Mouse (Mus musculus) intestine, embryonic 14.5 days (tissue): Measurements from ENCODE around the gene Gemin8. TPM values are rescaled to one million over a fixed set of nuclear protein-coding genes. Genes with fewer than 3 reads are reported as not detected.

Experiments used
- ATAC-seq: fragments of 200-750 bp; cut with Nextera tagmentation; replicated peaks from 2 replicates; pipeline ENCODE4 v1.8.0; 2017; ENCODE audit warnings: low read depth, moderate number of reproducible peaks, moderate TSS enrichment, moderate library complexity; ENCODE audit not compliant: low FRiP score, low TSS enrichment
- DNase-seq: peaks from one replicate; pipeline ENCODE4 v3.0.0-alpha.2; 2018; ENCODE audit warnings: low spot score
- H3K27ac ChIP-seq: fragments of 300-500 bp; sonication (generic); 2 replicates; pipeline ENCODE4 v1.5.1; 2014; ENCODE audit warnings: low read depth, mild to moderate bottlenecking, control low read depth
- H3K27me3 ChIP-seq: fragments of 300-500 bp; sonication (generic); replicated peaks from 2 replicates; pipeline ENCODE4 v1.6.1; 2014; ENCODE audit warnings: low read length, control low read depth; ENCODE audit not compliant: control insufficient read depth, insufficient read depth
- H3K36me3 ChIP-seq: fragments of 300-500 bp; sonication (generic); 2 replicates; pipeline ENCODE4 v1.6.1; 2014; ENCODE audit warnings: low read length, control low read depth; ENCODE audit not compliant: control insufficient read depth, insufficient read depth
- H3K4me1 ChIP-seq: fragments of 300-500 bp; sonication (generic); replicated peaks from 2 replicates; pipeline ENCODE4 v1.6.1; 2014; ENCODE audit warnings: low read length, control low read depth, mixed read lengths; ENCODE audit not compliant: control insufficient read depth, insufficient read depth
- H3K4me2 ChIP-seq: fragments of 300-500 bp; sonication (generic); 2 replicates; pipeline ENCODE4 v1.6.1; 2014; ENCODE audit warnings: low read length
- H3K4me3 ChIP-seq: fragments of 300-500 bp; sonication (generic); 2 replicates; pipeline ENCODE4 v1.5.1; 2014; ENCODE audit warnings: low read depth, low read length, control low read depth, mixed read lengths
- H3K9ac ChIP-seq: fragments of 300-500 bp; sonication (generic); 2 replicates; pipeline ENCODE4 v1.6.1; 2014; ENCODE audit warnings: mild to moderate bottlenecking, low read length
- H3K9me3 ChIP-seq: fragments of 300-500 bp; sonication (generic); 2 replicates; pipeline ENCODE4 v1.6.1; 2016; ENCODE audit warnings: low read length, control low read depth; ENCODE audit not compliant: control insufficient read depth
- WGBS: fragments of 180-500 bp; shearing (Covaris S2); extraction: QIAGEN DNeasy Blood & Tissue Kit; methylation state at CpG from one replicate; pipeline ENCODE4 v1.1.7; 2014; 5-methylcytosine and 5-hydroxymethylcytosine counted together
- polyA plus RNA-seq: library from polyadenylated mRNA; unstranded; fragments of >200 nt; fragmentation: Nextera tagmentation; extraction: Ambion mirVana; gene quantifications from 2 replicates; pipeline ENCODE4 v1.2.1, GENCODE M21; 2014

Gemin8 gene
- polyA plus RNA-seq, 1 experiment from 2014 or later: 14.2 TPM

- no peak overlapping the region for H3K4me3 ChIP-seq
- DNase-seq (no peak), ATAC-seq (no peak)
Observed at GRCm38 (mm10) chrX:166216248-166216647, 46.0 kb downstream of the Gemin8 start.

DNA sequence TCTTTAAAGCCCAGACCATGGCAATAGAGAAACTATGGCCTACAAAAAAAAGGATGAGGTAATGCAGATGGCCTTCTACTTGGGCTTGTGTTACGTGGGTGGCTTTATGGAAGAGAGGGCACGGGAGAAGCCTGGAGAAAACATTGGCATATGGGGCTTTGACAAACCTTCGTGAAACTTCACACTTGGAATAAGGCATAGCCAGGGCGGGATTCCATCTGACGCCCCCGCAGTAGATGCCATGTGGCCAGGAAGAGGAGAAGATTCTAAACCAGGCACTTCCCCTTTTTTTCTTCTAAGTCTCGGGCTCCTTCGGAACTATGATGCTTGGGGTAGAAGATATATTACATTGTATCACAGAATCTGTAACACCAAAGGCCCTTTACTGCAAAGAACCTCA is 46.5 kb downstream of the Gemin8 start:
- ATAC-seq (no peak), DNase-seq (no peak)
- Histone ChIP-seq H3K4me3 (no peak overlapping the region), H3K9ac (no peak overlapping the region), H3K4me2 (no peak overlapping the region), H3K27ac (no peak overlapping the region), H3K36me3 (no peaks in the 10 kb centered on the region), H3K9me3 (no peaks in the 10 kb centered on the region), H3K4me1 (no peaks in the 10 kb centered on the region), H3K27me3 (0 out of 2 replicates have a peak, but pooled peaks cover 3% of the 10 kb centered on the region)
- WGBS: 87% methylated on average over 8 of the region's 8 CpGs

More at GRCm38 (mm10) chrX:166216248-166216647, 46.0 kb downstream of the Gemin8 start:
- Histone ChIP-seq H3K4me2 (no peak overlapping the region), H3K27me3 (0 out of 2 replicates have a peak, but pooled peaks cover 3% of the 10 kb centered on the region), H3K9me3 (no peaks in the 10 kb centered on the region), H3K36me3 (no peaks in the 10 kb centered on the region), H3K4me1 (no peaks in the 10 kb centered on the region), H3K27ac (no peak overlapping the region), H3K9ac (no peak overlapping the region)
- WGBS: 78% methylated on average over 6 of the region's 6 CpGs

DNA sequence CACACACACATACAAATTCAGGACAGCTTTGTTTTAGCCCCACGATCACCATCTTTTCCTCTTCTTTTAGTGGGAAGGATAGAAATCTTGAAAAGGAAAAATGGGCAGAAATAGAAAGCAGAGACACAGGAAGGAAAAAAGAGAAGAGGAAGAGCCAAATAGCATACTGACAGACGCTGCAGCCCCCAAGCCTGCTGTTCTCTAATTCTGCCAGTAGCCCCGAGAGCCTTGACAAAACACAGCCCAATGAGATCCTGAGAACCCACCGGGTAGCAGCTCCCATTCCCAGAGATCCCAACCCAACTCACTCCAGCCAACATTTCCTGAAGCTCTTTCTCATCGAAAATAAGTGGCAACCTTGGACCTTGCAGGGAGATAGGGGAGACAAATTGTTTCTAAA is 49.1 kb downstream of the Gemin8 start:
- no peak overlapping the region for H3K9ac ChIP-seq
- H3K9me3 ChIP-seq: no peaks in the 10 kb centered on the region
- WGBS: 39% methylated on average over 5 of the region's 5 CpGs
- 0 out of 2 replicates have a peak, but pooled peaks cover 3% of the 10 kb centered on the region for H3K27me3 ChIP-seq
- H3K4me1 ChIP-seq: no peaks in the 10 kb centered on the region
- H3K4me3 ChIP-seq: no peak overlapping the region
- ATAC-seq (no peak), DNase-seq (no peak)
- H3K4me2 ChIP-seq: no peak overlapping the region
- no peak overlapping the region for H3K27ac ChIP-seq
- no peaks in the 10 kb centered on the region for H3K36me3 ChIP-seq

DNA sequence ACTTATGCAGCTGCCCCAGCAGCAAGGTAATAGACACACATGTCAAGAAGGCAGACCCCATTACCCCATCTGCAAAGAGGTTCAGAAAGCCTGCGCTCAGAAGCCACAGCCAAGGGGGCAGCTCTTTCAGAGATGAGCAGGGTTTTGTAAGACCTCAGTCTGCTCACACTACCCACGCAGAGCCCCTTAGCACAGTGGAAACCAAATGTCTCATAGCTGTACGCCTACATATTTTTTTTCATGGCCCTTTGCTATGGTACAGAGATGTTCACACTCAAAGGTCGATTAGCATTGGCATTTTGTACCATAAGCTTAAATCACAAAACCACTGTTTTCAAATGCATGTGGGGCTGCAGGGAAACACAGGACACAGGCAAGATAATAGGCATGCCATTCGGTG is 56.6 kb downstream of the Gemin8 start:
- Histone ChIP-seq H3K9me3 (no peaks in the 10 kb centered on the region), H3K4me3 (no peak overlapping the region), H3K27me3 (0 out of 2 replicates have a peak, but pooled peaks cover 5% of the 10 kb centered on the region), H3K36me3 (no peaks in the 10 kb centered on the region), H3K9ac (no peak overlapping the region), H3K27ac (no peak overlapping the region), H3K4me2 (no peak overlapping the region), H3K4me1 (no peaks in the 10 kb centered on the region)
- no peak for DNase-seq
- WGBS: 85% methylated on average over 5 of the region's 5 CpGs
- ATAC-seq: no peak

GRCm38 (mm10) chrX:166229750-166230149 is 59.5 kb downstream of the Gemin8 start:
- ATAC-seq: no peak
- 0 out of 2 replicates have a peak, but pooled peaks cover 8% of the 10 kb centered on the region for H3K27me3 ChIP-seq
- WGBS: 74% methylated on average over 3 of the region's 3 CpGs

DNA sequence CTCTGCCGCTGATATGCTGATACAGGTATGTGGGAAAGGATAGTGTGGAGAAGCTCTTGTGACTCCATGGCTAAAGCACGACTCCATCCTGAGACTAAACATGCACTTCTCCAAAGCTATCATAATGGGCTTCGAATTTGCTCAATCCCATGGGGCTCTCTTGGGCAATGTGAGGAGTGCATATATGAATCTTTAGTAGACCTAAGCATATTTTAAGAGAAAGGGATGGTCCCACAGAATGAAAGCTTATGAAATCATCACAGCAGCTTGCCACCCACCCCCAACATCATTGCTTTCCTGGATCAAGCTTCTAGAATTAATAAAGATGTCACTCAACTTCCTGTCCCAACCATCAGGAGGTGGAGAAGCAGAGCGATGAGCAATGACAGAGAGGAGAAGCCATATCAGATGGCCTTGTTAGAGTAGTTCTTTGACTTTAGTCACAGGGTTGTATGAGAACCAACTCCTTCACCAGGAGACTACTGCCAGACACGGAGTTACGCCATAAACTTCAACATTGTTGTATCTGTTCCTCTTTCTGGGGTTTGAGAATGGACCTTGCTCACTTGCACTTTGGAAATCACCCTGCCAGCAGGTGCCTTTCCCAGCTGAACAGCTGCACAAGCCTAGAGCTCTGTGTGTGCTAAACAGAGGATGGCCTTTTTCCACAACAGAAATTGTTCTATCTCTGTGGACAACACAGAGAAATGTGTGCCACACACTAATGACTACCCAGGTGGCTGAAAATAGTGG is 60.4 kb downstream of the Gemin8 start:
- Histone ChIP-seq H3K4me3 (no peak overlapping the region), H3K9ac (no peak overlapping the region), H3K4me1 (no peaks in the 10 kb centered on the region), H3K27me3 (0 out of 2 replicates have a peak, but pooled peaks cover 9% of the 10 kb centered on the region), H3K4me2 (no peak overlapping the region), H3K9me3 (no peaks in the 10 kb centered on the region), H3K36me3 (no peaks in the 10 kb centered on the region), H3K27ac (no peak overlapping the region)
- no peak for DNase-seq
- no peak for ATAC-seq
- 82% methylated on average over 6 of the region's 6 CpGs for WGBS

More at GRCm38 (mm10) chrX:166229750-166230149, 59.5 kb downstream of the Gemin8 start:
- H3K4me2 ChIP-seq: no peak overlapping the region
- H3K4me1 ChIP-seq: no peaks in the 10 kb centered on the region
- no peak overlapping the region for H3K4me3 ChIP-seq
- no peaks in the 10 kb centered on the region for H3K9me3 ChIP-seq
- no peaks in the 10 kb centered on the region for H3K36me3 ChIP-seq
- no peak for DNase-seq
- no peak overlapping the region for H3K9ac ChIP-seq
- H3K27ac ChIP-seq: no peak overlapping the region

DNA sequence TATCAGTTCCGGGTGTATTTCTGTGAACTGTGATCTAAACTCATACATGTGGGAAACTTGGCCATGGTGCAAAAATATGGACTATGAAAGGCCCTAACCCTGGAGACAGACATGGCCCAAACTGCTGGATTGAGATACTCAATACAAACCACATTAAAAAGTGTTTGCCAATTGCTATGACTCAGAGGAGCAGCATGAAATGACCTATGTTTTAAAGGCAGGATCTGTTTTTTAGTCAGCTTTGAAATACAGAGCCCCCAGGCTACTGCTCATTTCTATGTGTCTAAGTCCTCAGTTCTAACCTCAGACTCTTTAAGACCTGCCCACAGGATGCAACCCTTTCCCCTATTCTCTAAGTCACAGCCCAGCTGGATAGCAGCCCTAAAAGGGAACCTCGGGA is 65.9 kb downstream of the Gemin8 start:
- H3K9ac ChIP-seq: no peak overlapping the region
- 54% methylated on average over 2 of the region's 2 CpGs for WGBS
- H3K4me2 ChIP-seq: no peak overlapping the region
- DNase-seq (no peak), ATAC-seq (no peak)
- H3K4me1 ChIP-seq: no peaks in the 10 kb centered on the region
- H3K9me3 ChIP-seq: no peaks in the 10 kb centered on the region
- H3K27me3 ChIP-seq: peaks cover 24% of the 10 kb centered on the region; the same call in 1 of the 2 replicates
- no peaks in the 10 kb centered on the region for H3K36me3 ChIP-seq
- H3K27ac ChIP-seq: no peak overlapping the region
- H3K4me3 ChIP-seq: no peak overlapping the region

- no peaks in the 10 kb centered on the region for H3K4me1 ChIP-seq
- H3K36me3 ChIP-seq: no peaks in the 10 kb centered on the region
- H3K4me3 ChIP-seq: peak within 1 kb of the TSS; percentile 48
- peak within 1 kb of the TSS; percentile 76 for H3K4me2 ChIP-seq
- H3K9ac ChIP-seq: peak within 1 kb of the TSS; percentile 51
- DNase-seq (peak; percentile 73), ATAC-seq (peak; percentile 87)
- WGBS: 20% methylated on average over 53 of the region's 63 CpGs
- H3K27me3 ChIP-seq: peaks cover 31% of the 10 kb centered on the region; the same call in 1 of the 2 replicates
- H3K9me3 ChIP-seq: no peaks in the 10 kb centered on the region
- no peak within 1 kb of the TSS for H3K27ac ChIP-seq
Observed at GRCm38 (mm10) chrX:166238831-166239460, 68.7 kb downstream of the Gemin8 start, which contains the start of gene Gpm6b. TSS of gene Gpm6b (plus strand) at chrX:166238911.
